Mouse (Mus musculus): ENCODE results near the gene Apom.

DNA sequence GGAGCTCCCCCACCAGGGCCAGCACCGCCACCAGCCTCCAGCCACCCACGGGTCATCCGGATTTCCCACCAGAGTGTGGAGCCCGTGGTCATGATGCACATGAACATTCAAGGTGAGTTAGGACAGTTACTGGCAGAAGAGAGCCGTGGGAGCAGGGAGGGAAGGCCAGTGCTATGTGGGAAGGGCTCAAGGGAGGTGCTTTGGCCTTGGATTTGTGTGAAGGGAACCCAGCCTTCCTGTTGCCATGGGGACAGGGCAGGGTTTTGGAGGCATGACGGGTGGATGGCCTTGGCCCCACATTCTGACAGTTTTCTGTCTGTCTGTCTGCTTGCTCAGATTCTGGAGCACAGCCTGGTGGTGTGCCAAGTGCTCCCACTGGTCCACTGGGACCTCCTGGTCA, 10.1 kb upstream of the Apom start:
- TF ChIP-seq POLR2A (IDR thresholded peaks at IDR 0.05; ENCODE audit: insufficient read depth, low read depth, low read length) (no peak), CTCF (IDR thresholded peaks at IDR 0.05; ENCODE audit: insufficient read depth, low read depth, low read length) (no peak)

All from olfactory bulb, adult 2 months (tissue).